Mouse (Mus musculus) myocyte (in vitro differentiated cells): Measurements from ENCODE around the gene Fstl5.

Source experiments
- CEBPB ChIP-seq: IDR thresholded peaks from 2 replicates; pipeline ENCODE4 v1.6.1; 2011; ENCODE audit warnings: mild to moderate bottlenecking, moderate library complexity; ENCODE audit not compliant: poor library complexity, insufficient read depth, severe bottlenecking
- MAX ChIP-seq: IDR thresholded peaks from one replicate; pipeline ENCODE4 v1.6.1; 2011; ENCODE audit warnings: low read depth, mild to moderate bottlenecking, control low read depth
- MYOD1 ChIP-seq, 3 experiments: IDR thresholded peaks; one replicate each; pipeline ENCODE4 v1.6.1; 2011; ENCODE audit warnings: control low read depth in 2 of 3, low read depth in 2 of 3, mild to moderate bottlenecking in 2 of 3, moderate library complexity in 1 of 3; ENCODE audit not compliant: insufficient read length in 2 of 3, control insufficient read depth in 1 of 3
- MYOG ChIP-seq, 3 experiments: IDR thresholded peaks; one replicate each; pipeline ENCODE4 v1.6.1; 2011; ENCODE audit warnings: control low read depth in 2 of 3, low read depth in 2 of 3, mild to moderate bottlenecking in 2 of 3; ENCODE audit not compliant: insufficient read length in 2 of 3, control insufficient read depth in 1 of 3, insufficient read depth in 1 of 3
- POLR2A ChIP-seq: IDR thresholded peaks from one replicate; pipeline ENCODE4 v1.6.1; 2011; ENCODE audit warnings: low read depth, mild to moderate bottlenecking, control low read depth, moderate library complexity; ENCODE audit not compliant: insufficient read length
- POLR2AphosphoS2 ChIP-seq: IDR thresholded peaks from one replicate; pipeline ENCODE4 v1.6.1; 2011; ENCODE audit warnings: low read depth, control low read depth; ENCODE audit not compliant: insufficient read length
- TCF12 ChIP-seq: IDR thresholded peaks from one replicate; pipeline ENCODE4 v1.6.1; 2011; ENCODE audit warnings: mild to moderate bottlenecking, control low read depth; ENCODE audit not compliant: poor library complexity, insufficient read depth, severe bottlenecking
- USF1 ChIP-seq: IDR thresholded peaks from one replicate; pipeline ENCODE4 v1.6.1; 2011; ENCODE audit warnings: low read depth, mild to moderate bottlenecking, control low read depth, moderate library complexity

DNA sequence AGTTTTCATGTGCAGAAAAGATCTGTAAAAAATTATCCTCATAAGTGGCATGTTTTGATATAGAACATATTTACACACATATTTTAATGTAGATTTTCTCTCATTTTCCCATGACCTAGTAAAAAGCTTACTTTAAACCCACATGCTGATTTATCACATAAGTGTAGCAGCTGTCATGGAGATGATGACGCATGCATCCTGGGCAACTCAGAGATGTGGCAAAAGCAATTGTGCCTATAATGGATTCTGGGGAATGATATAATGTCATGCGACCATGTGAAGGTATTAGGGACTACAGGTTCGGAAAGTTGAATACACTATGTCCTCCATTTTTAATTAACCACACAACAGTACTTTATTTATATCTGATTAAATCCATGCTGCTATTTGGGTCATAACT is 601.9 kb downstream of the Fstl5 start:
- no peak for TF ChIP-seq MYOD1 (IDR thresholded peaks at IDR 0.05; ENCODE audit: control insufficient read depth in 1 of 3, insufficient read length in 2 of 3, low read depth in 2 of 3)
- TF ChIP-seq USF1, result no peak
- no peak for TF ChIP-seq POLR2A
- no peak for TF ChIP-seq CEBPB
- TF ChIP-seq POLR2AphosphoS2, result no peak
- TF ChIP-seq MYOG (IDR thresholded peaks at IDR 0.05; ENCODE audit: control insufficient read depth in 1 of 3, insufficient read depth in 1 of 3, insufficient read length in 2 of 3, low read depth in 2 of 3), result no peak
- TF ChIP-seq TCF12, result no peak
- no peak for TF ChIP-seq MAX
